Mouse (Mus musculus) CD4-positive helper T cell, adult 2 months (primary cell): Measurements from ENCODE around the gene Kifc3.
A peak's percentile ranks its signal among the peaks of the same experiment; 100 is the strongest.
"Not testable (repeated sequence)": the region's sequence is repeated elsewhere in the genome, so short reads cannot be mapped to it uniquely, and the experiment has no call there.

ENCODE experiments used
- DNase-seq: peaks from one replicate; pipeline ENCODE4 v3.0.0-alpha.2; 2012; ENCODE audit warnings: low read depth, missing footprints, low spot score

Kifc3 gene

GRCm38 (mm10) chr8:95203326-95204038, 870 bp upstream of the Kifc3 start:
- DNase-seq: peak; percentile 3

GRCm38 (mm10) chr8:95202056-95202570, 499 bp downstream of the Kifc3 start:
- no peak for DNase-seq

- no peak for DNase-seq
Measured at GRCm38 (mm10) chr8:95201491-95201890, 1.1 kb downstream of the Kifc3 start.

GRCm38 (mm10) chr8:95200001-95200405, 2.6 kb downstream of the Kifc3 start:
- DNase-seq: no peak

DNA sequence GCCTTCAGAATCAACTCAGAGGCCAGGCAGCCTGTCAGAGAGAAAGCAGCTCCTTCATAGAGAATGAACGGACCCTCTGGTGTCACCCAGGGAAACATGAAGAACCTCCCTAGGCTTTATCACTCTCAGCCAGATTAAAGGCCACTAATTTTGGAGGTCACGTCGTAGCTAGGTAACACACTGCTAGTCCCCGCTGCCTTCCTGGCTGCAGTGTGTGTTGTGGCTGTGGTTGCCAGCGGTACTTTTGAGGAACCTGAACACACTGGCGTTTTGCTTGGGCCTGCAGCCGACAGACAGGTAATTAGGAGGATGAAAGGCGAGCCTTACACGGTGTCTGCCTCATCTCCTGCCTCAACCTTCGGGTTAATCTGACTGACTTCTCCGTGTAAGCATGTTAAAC, 6.9 kb downstream of the Kifc3 start:
- no peak for DNase-seq

DNA sequence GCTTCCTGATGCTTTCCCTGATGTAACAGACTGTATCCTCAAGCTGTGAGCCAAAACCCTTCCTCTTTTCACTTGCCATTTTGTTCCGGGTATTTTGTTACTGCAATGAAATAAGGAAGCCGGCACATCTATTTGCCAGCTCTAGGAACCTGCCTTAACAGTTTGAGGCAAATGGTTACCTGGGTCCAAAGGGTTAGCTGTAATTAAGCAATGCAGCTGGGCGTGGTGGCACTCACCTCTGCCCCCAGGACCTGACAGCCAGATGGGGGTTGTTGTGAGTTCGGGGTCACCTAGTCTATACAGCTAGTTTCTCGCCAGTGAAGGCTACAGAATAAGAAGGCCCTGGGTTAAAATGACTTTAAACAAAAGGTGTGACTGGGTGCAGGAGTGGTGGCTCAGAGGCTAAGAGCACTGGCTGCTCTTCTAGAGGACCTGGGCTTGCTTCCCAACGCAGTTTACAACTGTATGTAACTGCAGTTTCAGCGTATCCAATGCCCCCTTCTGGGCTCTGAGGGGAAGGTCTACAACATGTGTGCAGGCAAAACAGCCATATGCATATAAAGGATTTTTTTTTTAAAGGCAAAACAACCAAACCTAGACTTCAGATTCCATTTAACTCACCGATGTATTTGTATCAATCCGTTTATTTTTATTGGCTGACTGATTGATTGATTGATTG, 11.0 kb downstream of the Kifc3 start:
- DNase-seq: no peak

GRCm38 (mm10) chr8:95187579-95187978, 15.0 kb downstream of the Kifc3 start:
- DNase-seq: no peak

DNA sequence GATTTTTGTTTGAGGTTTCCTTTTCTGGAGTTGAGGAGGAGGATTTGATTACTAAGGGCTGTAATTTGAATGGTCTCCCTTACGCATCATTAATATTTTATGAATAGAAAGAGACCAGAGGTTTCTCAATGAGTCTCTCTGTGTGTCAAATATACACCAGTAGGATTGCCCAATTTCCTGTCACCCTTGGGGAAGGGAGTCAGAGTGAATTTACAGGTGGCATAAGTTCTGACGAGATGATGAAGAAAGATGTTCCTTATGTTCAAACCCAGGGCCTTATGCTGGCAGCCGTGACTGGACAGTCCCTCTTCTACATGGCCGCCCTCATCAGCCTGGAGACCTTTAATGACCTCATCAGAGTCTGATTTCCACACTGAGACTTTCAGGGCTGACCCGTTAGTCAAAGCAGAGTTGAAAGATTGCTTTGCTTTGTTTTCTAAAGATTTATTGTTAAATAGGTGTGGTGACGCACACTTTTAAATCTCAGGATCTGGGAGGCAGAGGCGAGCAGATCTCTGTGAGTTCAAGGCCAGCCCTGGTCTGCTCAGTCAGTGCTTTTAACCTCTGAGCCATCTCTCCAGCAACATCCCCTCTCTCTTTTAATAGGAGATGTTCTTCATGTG, 16.6 kb downstream of the Kifc3 start:
- DNase-seq: no peak

GRCm38 (mm10) chr8:95185104-95185503, 17.5 kb downstream of the Kifc3 start:
- no peak for DNase-seq

DNA sequence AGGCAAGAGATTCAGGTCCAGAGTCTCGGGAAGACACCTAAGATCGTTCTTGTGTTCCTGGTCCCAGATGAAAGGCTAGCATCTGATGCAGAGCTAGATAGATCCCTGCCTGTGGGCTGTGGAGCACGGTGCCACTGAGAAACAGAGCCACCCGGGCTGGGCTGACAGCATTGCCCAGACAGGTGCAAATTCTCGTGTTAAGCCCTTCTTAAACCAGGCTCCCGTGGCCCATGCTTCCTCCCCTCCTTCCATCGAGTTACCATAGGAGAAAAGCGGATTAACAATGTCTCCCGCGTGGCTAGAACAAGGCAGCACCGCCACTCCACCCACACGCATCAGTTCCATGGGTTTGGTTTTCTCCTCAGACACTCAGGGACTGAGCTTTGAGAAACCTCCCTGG, 18.4 kb downstream of the Kifc3 start:
- DNase-seq: no peak

DNA sequence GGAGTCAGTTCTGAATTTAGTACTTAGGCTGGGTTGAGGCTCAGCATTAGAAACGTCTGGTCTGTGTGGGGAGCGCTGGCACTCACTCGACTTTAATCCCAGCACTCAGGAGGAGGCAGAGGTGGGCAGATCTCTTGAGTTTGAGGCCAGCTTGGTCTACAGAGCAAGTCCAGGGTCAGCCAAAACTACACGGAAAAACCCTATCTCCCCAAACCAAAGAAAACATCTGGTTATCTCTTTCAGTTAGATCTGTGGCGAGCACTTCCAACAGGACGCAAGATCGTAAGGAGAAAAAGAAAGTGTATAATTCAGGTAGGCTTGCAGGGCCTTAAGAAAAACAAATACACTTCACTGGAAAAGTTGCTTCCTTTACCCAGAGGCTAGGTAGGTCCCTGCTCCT, 20.8 kb downstream of the Kifc3 start:
- no peak for DNase-seq

DNA sequence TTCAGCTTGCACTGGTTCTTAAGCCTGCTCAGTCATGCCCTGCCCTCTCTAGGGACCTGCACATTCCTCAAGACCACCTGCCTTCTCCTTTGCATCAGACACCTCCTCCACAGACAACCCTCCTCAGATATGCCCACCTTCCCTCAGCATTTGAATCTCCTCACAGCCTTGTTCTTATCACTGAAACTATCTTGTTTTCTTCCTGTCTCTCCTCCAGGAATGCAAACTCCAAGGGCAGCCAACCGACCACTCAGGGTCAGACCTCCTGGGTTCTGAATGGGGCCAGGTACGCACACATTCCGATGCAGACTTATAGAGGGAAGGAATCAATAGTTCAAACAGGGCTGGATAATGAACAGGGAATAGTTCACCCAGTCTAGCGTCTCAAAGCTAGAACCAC, 24.4 kb downstream of the Kifc3 start:
- DNase-seq: no peak

GRCm38 (mm10) chr8:95176985-95177384, 25.6 kb downstream of the Kifc3 start:
- DNase-seq: no peak

DNA sequence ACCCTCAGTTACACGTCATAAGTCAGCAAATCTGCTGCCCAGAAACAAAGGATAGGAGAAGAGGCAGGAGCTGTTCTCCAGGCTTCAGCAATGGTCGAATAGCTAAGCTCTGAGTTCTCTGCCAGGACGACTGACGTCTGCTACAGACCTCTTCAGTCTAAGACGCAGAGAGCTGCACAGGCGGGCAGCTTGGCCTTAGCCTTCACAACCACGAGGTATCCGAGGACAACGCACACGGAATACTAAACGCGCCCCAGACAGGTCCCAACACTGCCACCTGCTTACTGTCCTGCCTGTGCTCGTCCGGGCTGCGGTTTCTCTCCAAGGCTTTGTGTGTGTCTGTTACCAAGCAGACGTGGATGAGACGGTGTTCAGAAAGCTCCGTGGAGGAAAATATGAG, 26.8 kb downstream of the Kifc3 start:
- no peak for DNase-seq

DNA sequence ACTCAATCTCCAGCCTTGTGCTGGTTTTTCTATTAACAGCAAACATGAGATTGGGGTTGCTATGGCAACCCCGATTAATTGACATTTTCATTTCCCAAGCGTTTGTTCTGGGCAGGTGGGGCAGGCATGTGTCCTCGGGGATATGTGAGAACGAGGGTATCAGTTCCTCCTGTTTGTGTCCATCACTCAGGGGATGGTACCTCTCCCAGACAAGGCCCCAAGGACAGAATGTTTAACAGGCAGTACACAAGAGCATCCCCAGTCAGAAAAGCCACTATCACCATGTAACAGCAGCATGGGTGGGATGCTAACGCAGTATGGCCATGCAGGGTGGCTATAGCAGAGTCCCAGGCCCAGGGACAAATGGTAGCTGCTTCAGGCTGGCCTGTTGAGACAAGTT, 27.3 kb downstream of the Kifc3 start:
- DNase-seq: no peak

DNA sequence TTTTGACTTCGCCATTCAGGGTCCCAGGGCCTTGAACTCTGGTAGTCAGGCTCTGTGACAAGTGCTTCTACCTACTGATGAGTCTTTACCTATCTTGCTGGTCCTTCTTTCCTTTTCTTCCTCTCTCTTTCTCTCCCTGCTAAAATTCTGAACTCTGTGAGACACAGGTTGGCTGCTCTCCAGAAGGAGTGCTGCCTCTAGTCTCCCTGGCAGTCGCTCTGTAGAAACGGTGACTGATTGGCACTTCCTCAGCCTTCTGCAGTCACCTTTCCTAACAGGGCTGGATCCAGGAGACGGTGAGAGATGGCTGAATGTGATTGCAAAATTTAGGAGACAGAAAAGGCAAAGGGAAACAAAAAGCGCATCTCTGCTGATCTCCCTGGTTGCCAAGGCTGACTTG, 30.2 kb downstream of the Kifc3 start:
- no peak for DNase-seq

GRCm38 (mm10) chr8:95167726-95168125, 34.9 kb downstream of the Kifc3 start:
- DNase-seq: no peak

- no peak for DNase-seq
Measured at GRCm38 (mm10) chr8:95166400-95166799, 36.2 kb downstream of the Kifc3 start.

- no peak for DNase-seq
Measured at GRCm38 (mm10) chr8:95165923-95166322, 36.7 kb downstream of the Kifc3 start.

- DNase-seq: no peak
Measured at GRCm38 (mm10) chr8:95164469-95164868, 38.1 kb downstream of the Kifc3 start.

DNA sequence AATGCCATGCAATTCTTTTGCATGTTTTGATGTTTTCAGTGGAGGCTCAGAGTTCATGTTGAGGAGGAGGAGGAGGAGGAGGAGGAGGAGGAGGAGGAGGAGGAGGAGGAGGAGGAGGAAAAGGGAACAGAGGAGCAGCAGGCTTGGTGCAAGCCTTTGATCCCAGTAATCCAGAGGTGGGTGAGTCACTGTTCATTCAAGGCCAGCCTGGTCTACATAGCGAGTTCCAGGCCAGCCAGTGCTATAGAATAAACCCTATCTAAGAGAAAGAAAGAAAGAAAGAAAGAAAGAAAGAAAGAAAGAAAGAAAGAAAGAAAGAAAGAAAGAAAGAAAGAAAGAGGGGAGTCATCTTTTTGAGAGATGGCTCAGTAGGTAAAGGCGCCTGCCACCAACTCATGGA, 38.6 kb downstream of the Kifc3 start:
- DNase-seq: not testable (repeated sequence)

GRCm38 (mm10) chr8:95162785-95163184, 39.8 kb downstream of the Kifc3 start:
- no peak for DNase-seq

DNA sequence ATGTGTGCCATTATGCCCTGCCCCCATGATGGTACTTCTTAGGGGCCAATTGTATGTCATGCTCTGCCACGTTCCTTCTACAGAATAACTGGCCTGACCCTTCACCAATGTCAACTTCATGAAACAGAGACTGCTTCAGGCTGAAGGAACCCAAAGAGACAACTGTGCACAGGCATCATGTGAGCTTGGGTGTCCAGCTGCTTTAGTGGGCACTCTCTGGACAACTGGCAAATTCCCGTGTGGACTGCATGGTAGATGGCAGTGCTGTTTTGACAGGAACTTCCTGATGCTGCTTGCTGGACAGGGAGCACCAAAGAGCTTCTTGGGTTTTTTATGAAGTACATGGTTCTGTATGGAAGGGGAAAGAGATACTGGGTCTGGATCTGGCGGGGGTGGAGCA, 43.3 kb downstream of the Kifc3 start:
- no peak for DNase-seq
